Mouse (Mus musculus) embryonic fibroblast, embryonic 13.5 days (primary cell): ENCODE results near the gene Nckap5.

Experiments used
- CTCF ChIP-seq: IDR thresholded peaks from 2 replicates; pipeline ENCODE4 v1.5.1; 2011; ENCODE audit warnings: mild to moderate bottlenecking, control low read depth, low read length, moderate library complexity, borderline replicate concordance; ENCODE audit not compliant: insufficient read depth
- POLR2A ChIP-seq: IDR thresholded peaks from 2 replicates; pipeline ENCODE4 v1.6.1; 2011; ENCODE audit warnings: low read depth, mild to moderate bottlenecking, control low read depth, low read length, moderate library complexity

DNA sequence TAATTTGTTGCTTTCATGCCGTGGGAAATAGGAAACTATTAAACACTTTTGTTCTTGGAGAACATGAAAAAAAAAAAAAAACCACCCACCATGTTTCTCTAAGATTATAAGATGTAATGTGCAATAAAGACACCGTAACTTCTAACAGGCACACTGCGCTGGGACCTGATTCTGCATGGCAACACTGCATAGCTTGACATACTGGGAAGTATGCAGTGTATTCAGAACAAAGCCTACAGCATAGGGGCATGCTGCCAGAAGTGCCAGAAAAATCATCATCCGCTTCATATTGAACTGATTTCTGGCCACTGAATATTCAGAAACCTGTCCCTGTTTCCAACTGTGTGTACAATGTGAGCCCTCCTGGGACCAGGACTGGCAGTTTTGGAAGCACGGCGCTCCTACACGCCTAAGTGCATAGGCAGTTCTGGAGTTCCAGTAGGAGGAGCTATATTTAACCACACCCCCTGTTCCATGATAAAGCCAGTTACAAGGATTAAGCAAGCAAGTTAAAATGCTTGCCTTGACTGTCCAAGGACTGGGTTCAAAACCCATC lies 302.5 kb downstream of the Nckap5 start:
- TF ChIP-seq CTCF (no peak), POLR2A (no peak)
